Mouse (Mus musculus): Measurements from ENCODE around the gene Oosp3. TPM values are rescaled to one million over a fixed set of nuclear protein-coding genes. Genes with fewer than 3 reads are reported as not detected.

Oosp3 gene
- total RNA-seq, 1 experiment from 2014 or later: not detected

Other genes starting within 250 kb of the Oosp3 start
- 23.6 and 32.0 TPM in 2 replicates for gene Ms4a6c, start 227.7 kb upstream of the Oosp3 start, total RNA-seq (2017)
- 0.69 and 11.6 TPM in 2 replicates for gene Gm8369, start 211.1 kb upstream of the Oosp3 start, total RNA-seq (2017)
- 15.9 and 39.4 TPM in 2 replicates for gene Ms4a6b, start 180.5 kb upstream of the Oosp3 start, total RNA-seq (2017)
- 0.25 TPM in 1 of 2 replicates, not detected in the other for gene Ms4a4d, start 160.3 kb upstream of the Oosp3 start, total RNA-seq (2017)
- gene Ms4a6d, start 92.2 kb upstream of the Oosp3 start, total RNA-seq (2017): 0.55 and 1.1 TPM in 2 replicates
- 7.5 and 21.3 TPM in 2 replicates for gene Ms4a2, start 73.3 kb upstream of the Oosp3 start, total RNA-seq (2017)
- gene Ms4a3, start 56.2 kb upstream of the Oosp3 start, total RNA-seq (2017): 17.6 and 52.5 TPM in 2 replicates
- gene Oosp2, start 36.5 kb upstream of the Oosp3 start, total RNA-seq (2017): 1.2 TPM in 1 of 2 replicates, not detected in the other
- 0.40 and 0.81 TPM in 2 replicates for gene Oosp1, start 5.9 kb upstream of the Oosp3 start, total RNA-seq (2017)
- not detected in 2 replicates for gene Gif, start 50.5 kb downstream of the Oosp3 start, total RNA-seq (2017)
- gene Mrpl16, start 73.3 kb downstream of the Oosp3 start, total RNA-seq (2017): 60.9 and 76.5 TPM in 2 replicates
- 13.1 and 14.9 TPM in 2 replicates for gene Stx3, start 122.3 kb downstream of the Oosp3 start, total RNA-seq (2017)
- not detected in 2 replicates for gene Olfr1417, start 142.2 kb downstream of the Oosp3 start, total RNA-seq (2017)
- gene Olfr1418, start 164.0 kb downstream of the Oosp3 start, total RNA-seq (2017): not detected in 2 replicates
- gene Olfr1419, start 178.1 kb downstream of the Oosp3 start, total RNA-seq (2017): not detected in 2 replicates
- not detected in 2 replicates for gene Olfr1420, start 189.5 kb downstream of the Oosp3 start, total RNA-seq (2017)
- gene Patl1, start 215.3 kb downstream of the Oosp3 start, total RNA-seq (2017): 14.8 and 14.9 TPM in 2 replicates

Measured in hematopoietic stem cell, adult 5-6 weeks (primary cell).